Mouse (Mus musculus) right cerebral cortex, postnatal 10 days (tissue): ENCODE measurements around the gene Six2.
A peak's percentile ranks its signal among the peaks of the same experiment; 100 is the strongest.

Source experiments
- DNase-seq, 2 experiments: peaks; one replicate each; pipeline ENCODE4 v3.0.0; 2021; ENCODE audit warnings: low spot score in 2 of 2

Six2 gene

GRCm38 (mm10) chr17:85664202-85664601, 23.9 kb downstream of the Six2 start:
- DNase-seq, result no peak

DNA sequence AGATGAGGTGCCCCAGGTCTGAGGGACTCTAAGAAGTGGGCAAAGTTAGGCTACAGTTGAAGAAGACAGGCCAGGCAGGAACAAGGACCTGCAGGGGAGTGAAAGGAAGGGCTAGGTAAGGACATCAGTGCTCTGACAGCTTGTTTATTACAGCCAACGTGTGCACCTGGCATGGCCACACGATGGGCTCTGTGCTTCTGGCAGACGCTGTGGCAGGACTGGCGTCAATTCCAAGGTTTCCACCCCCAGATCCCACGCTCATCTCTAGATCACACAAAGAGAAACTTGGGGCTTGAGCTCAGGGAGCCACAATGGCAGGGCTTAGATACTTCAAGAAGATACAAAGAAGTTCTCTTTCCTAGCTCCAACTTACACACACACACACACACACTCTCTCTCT, 26.6 kb downstream of the Six2 start:
- DNase-seq, result no peak

- DNase-seq, result no peak
Measured at GRCm38 (mm10) chr17:85660016-85660415, 28.1 kb downstream of the Six2 start.

GRCm38 (mm10) chr17:85645718-85646665, 42.1 kb downstream of the Six2 start:
- peak in 1 of 2 experiments; percentile 62 for DNase-seq

DNA sequence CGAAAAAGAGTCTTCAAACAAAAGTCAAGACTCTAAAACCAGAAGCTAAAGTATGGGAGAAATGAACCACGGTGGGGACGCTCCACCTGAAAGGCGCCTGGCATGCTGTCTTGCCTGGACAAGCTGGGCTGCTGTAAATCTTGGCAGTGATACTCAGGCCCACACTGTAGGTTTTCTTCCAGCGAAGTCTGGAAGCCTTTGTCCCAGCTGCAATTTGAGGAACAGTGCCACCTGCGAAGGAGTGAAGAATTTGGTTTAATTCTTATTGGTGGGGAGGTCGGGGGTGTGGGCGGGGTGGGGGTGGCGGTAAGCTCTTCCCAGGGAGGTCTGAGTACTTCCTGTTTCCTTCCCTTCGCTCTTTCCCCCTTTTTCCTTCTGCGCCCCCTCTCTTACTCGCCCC, 42.8 kb downstream of the Six2 start:
- no peak for DNase-seq

GRCm38 (mm10) chr17:85637876-85638275, 50.2 kb downstream of the Six2 start:
- no peak for DNase-seq
